Mouse (Mus musculus) splenic B cell, adult 2 months (primary cell): ENCODE data around the gene Foxk2.
A peak's percentile ranks its signal among the peaks of the same experiment; 100 is the strongest.
"Not testable (repeated sequence)": the region's sequence is repeated elsewhere in the genome, so short reads cannot be mapped to it uniquely, and the experiment has no call there.

Experiments
- DNase-seq: peaks from one replicate; pipeline ENCODE4 v3.0.0-alpha.2; 2011; ENCODE audit warnings: low read depth, low spot score
- H3K27me3 ChIP-seq: 2 replicates; pipeline ENCODE4 v1.6.1; 2012; ENCODE audit warnings: mild to moderate bottlenecking, low read length, moderate library complexity, mixed read lengths; ENCODE audit not compliant: control insufficient read depth, poor library complexity, insufficient read depth, severe bottlenecking
- H3K36me3 ChIP-seq: 2 replicates; pipeline ENCODE4 v1.6.1; 2012; ENCODE audit warnings: mild to moderate bottlenecking, low read length, moderate library complexity, mixed read lengths; ENCODE audit not compliant: control insufficient read depth, poor library complexity, insufficient read depth, severe bottlenecking

Gene Foxk2

GRCm38 (mm10) chr11:121237345-121238128 lies 22.3 kb upstream of the Foxk2 start:
- DNase-seq = peak; percentile 63
- H3K36me3 ChIP-seq = peaks cover 3% of the 10 kb centered on the region

GRCm38 (mm10) chr11:121239669-121240068 lies 20.1 kb upstream of the Foxk2 start:
- no peaks in the 10 kb centered on the region; the same call in 1 of the 2 replicates for H3K27me3 ChIP-seq
- no peak for DNase-seq
- H3K36me3 ChIP-seq = peaks cover 3% of the 10 kb centered on the region

More at GRCm38 (mm10) chr11:121237345-121238128, 22.3 kb upstream of the Foxk2 start:
- no peaks in the 10 kb centered on the region; the same call in 1 of the 2 replicates for H3K27me3 ChIP-seq

GRCm38 (mm10) chr11:121250196-121250595 lies 9.6 kb upstream of the Foxk2 start:
- no peaks in the 10 kb centered on the region for H3K27me3 ChIP-seq
- peaks cover 24% of the 10 kb centered on the region for H3K36me3 ChIP-seq
- no peak for DNase-seq

- Histone ChIP-seq H3K36me3 (peaks cover 3% of the 10 kb centered on the region; the same call in 1 of the 2 replicates), H3K27me3 (no peaks in the 10 kb centered on the region)
- DNase-seq = peak; percentile 48
Observed at GRCm38 (mm10) chr11:121260211-121260906, 569 bp downstream of the Foxk2 start.

GRCm38 (mm10) chr11:121261074-121261473 lies 1.3 kb downstream of the Foxk2 start:
- no peaks in the 10 kb centered on the region for H3K27me3 ChIP-seq
- DNase-seq = no peak
- peaks cover 3% of the 10 kb centered on the region; the same call in 1 of the 2 replicates for H3K36me3 ChIP-seq

- no peak for DNase-seq
- Histone ChIP-seq H3K36me3 (no peaks in the 10 kb centered on the region), H3K27me3 (no peaks in the 10 kb centered on the region)
Observed at GRCm38 (mm10) chr11:121277516-121277915, 17.7 kb downstream of the Foxk2 start.

GRCm38 (mm10) chr11:121278011-121278410 lies 18.2 kb downstream of the Foxk2 start:
- DNase-seq = no peak
- H3K27me3 ChIP-seq = no peaks in the 10 kb centered on the region
- H3K36me3 ChIP-seq = no peaks in the 10 kb centered on the region

GRCm38 (mm10) chr11:121282911-121283310 lies 23.1 kb downstream of the Foxk2 start:
- Histone ChIP-seq H3K27me3 (no peaks in the 10 kb centered on the region), H3K36me3 (peaks cover 18% of the 10 kb centered on the region)
- DNase-seq = no peak

- H3K27me3 ChIP-seq = no peaks in the 10 kb centered on the region
- H3K36me3 ChIP-seq = peaks cover 32% of the 10 kb centered on the region
- peak; percentile 25 for DNase-seq
Observed at GRCm38 (mm10) chr11:121289859-121290258, 30.1 kb downstream of the Foxk2 start.

- H3K36me3 ChIP-seq = peaks cover 12% of the 10 kb centered on the region
- no peaks in the 10 kb centered on the region for H3K27me3 ChIP-seq
- no peak for DNase-seq
Observed at GRCm38 (mm10) chr11:121294771-121295170, 35.0 kb downstream of the Foxk2 start.

- DNase-seq = no peak
- Histone ChIP-seq H3K36me3 (peaks cover 7% of the 10 kb centered on the region), H3K27me3 (no peaks in the 10 kb centered on the region)
Observed at GRCm38 (mm10) chr11:121298493-121298892, 38.7 kb downstream of the Foxk2 start.

- peaks cover 4% of the 10 kb centered on the region; the same call in 1 of the 2 replicates for H3K36me3 ChIP-seq
- DNase-seq = no peak
- H3K27me3 ChIP-seq = no peaks in the 10 kb centered on the region
Observed at GRCm38 (mm10) chr11:121300265-121300664, 40.5 kb downstream of the Foxk2 start.

GRCm38 (mm10) chr11:121305371-121305770 lies 45.6 kb downstream of the Foxk2 start:
- DNase-seq = no peak
- H3K36me3 ChIP-seq = peaks cover 1% of the 10 kb centered on the region; the same call in 1 of the 2 replicates
- H3K27me3 ChIP-seq = no peaks in the 10 kb centered on the region

- Histone ChIP-seq H3K27me3 (no peaks in the 10 kb centered on the region), H3K36me3 (no peaks in the 10 kb centered on the region)
- no peak for DNase-seq
Observed at GRCm38 (mm10) chr11:121306608-121307007, 46.8 kb downstream of the Foxk2 start.

- not testable (repeated sequence) for H3K27me3 ChIP-seq, H3K36me3 ChIP-seq, DNase-seq
Observed at GRCm38 (mm10) chr11:121307712-121308111, 47.9 kb downstream of the Foxk2 start.
